Mouse (Mus musculus) bone marrow, adult 2 months (tissue): ENCODE data around the gene Lipm.

ENCODE experiments used
- CTCF ChIP-seq: fragments of 200-500 bp; IDR thresholded peaks from 2 replicates; pipeline ENCODE4 v1.5.1; 2011; ENCODE audit warnings: low read length, control low read depth; ENCODE audit not compliant: control insufficient read depth, insufficient read depth
- POLR2A ChIP-seq: fragments of 200-500 bp; IDR thresholded peaks from 2 replicates; pipeline ENCODE4 v1.6.1; 2011; ENCODE audit warnings: low read depth, mild to moderate bottlenecking, control low read depth, low read length, borderline replicate concordance; ENCODE audit not compliant: control insufficient read depth

- TF ChIP-seq CTCF = no peak
- no peak for TF ChIP-seq POLR2A
Observed at GRCm38 (mm10) chr19:34119102-34119501, 18.4 kb downstream of the Lipm start.
